Mouse (Mus musculus): Measurements from ENCODE around the gene Dand5. TPM values are rescaled to one million over a fixed set of nuclear protein-coding genes. Genes with fewer than 3 reads are reported as not detected.

Dand5 gene
- polyA plus RNA-seq, 1 experiment: 6.7 TPM

DNA sequence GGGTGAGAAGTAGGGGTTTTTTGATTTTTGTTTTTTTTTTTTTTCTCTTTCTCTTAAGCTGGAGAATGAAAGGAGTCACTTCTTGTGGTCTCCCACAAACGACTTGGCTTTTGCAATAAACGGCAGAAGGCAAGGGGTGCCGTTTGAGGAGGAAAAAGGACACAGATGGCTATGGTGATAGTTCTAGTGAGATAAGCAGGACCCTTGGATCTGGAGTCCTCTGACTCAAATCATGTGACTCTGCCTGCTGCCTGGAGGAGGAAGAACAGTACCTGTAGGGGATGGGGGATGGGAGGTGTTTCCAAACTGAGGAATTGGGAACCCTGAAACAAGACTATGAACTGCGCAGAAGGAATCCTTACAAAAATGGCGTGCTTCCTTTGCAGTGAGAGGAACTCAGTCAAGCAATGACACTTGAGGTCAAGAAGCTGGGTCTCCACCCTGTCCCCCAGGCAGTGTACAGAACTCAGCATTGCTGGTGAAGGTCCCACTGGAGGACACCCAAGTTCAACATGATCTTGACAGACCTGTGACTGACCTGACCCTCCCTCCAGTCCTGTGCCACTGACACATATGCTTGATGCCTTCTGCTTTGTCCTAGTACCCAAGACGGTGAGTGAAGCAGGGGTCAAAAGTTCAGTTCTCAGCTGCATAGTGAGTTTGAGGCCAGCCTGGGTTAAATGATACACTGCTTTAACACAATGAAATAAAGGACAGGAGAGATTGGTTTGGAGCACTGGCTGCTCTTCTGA, 25.2 kb upstream of the Dand5 start:
- H3ac ChIP-seq (ENCODE audit: control insufficient read depth, insufficient read length): peak overlapping the region; percentile 51
- peaks cover 24% of the 10 kb centered on the region for H3K36me3 ChIP-seq (ENCODE audit: control insufficient read depth, insufficient read depth)
- no peaks in the 10 kb centered on the region for H3K27me3 ChIP-seq (ENCODE audit: control insufficient read depth, insufficient read depth, insufficient read length)
- peak overlapping the region; percentile 99 for H3K4me2 ChIP-seq (ENCODE audit: low read depth)
- peaks cover 15% of the 10 kb centered on the region for H3K79me2 ChIP-seq (ENCODE audit: control insufficient read depth, insufficient read depth)
- TF ChIP-seq TCF3 (IDR thresholded peaks at IDR 0.05; ENCODE audit: insufficient read length, low read depth): no peak
- TF ChIP-seq CEBPB (IDR thresholded peaks at IDR 0.05; ENCODE audit: insufficient read depth, poor library complexity, severe bottlenecking): no peak
- TF ChIP-seq MYOG (IDR thresholded peaks at IDR 0.05; ENCODE audit: control insufficient read depth in 1 of 3, insufficient read depth in 1 of 3, insufficient read length in 2 of 3, low read depth in 2 of 3): no peak
- no peak for TF ChIP-seq E2F4 (IDR thresholded peaks at IDR 0.05; ENCODE audit: insufficient read depth)
- TF ChIP-seq TCF12 (IDR thresholded peaks at IDR 0.05; ENCODE audit: insufficient read depth, poor library complexity, severe bottlenecking): no peak
- TF ChIP-seq MAX (IDR thresholded peaks at IDR 0.05; ENCODE audit: low read depth): no peak
- TF ChIP-seq MYOD1 (IDR thresholded peaks at IDR 0.05; ENCODE audit: control insufficient read depth in 1 of 3, insufficient read length in 2 of 3, low read depth in 2 of 3): no peak
- TF ChIP-seq REST (IDR thresholded peaks at IDR 0.05; ENCODE audit: insufficient read depth, insufficient read length): no peak
- TF ChIP-seq USF1 (IDR thresholded peaks at IDR 0.05; ENCODE audit: low read depth): no peak
- no peak for TF ChIP-seq POLR2A (IDR thresholded peaks at IDR 0.05; ENCODE audit: insufficient read length, low read depth)
- TF ChIP-seq POLR2AphosphoS2 (IDR thresholded peaks at IDR 0.05; ENCODE audit: insufficient read length, low read depth): no peak
- TF ChIP-seq SRF (IDR thresholded peaks at IDR 0.05; ENCODE audit: control insufficient read depth, insufficient read length, low read depth): no peak
- peak overlapping the region; percentile 98 for H3K4me3 ChIP-seq

DNA sequence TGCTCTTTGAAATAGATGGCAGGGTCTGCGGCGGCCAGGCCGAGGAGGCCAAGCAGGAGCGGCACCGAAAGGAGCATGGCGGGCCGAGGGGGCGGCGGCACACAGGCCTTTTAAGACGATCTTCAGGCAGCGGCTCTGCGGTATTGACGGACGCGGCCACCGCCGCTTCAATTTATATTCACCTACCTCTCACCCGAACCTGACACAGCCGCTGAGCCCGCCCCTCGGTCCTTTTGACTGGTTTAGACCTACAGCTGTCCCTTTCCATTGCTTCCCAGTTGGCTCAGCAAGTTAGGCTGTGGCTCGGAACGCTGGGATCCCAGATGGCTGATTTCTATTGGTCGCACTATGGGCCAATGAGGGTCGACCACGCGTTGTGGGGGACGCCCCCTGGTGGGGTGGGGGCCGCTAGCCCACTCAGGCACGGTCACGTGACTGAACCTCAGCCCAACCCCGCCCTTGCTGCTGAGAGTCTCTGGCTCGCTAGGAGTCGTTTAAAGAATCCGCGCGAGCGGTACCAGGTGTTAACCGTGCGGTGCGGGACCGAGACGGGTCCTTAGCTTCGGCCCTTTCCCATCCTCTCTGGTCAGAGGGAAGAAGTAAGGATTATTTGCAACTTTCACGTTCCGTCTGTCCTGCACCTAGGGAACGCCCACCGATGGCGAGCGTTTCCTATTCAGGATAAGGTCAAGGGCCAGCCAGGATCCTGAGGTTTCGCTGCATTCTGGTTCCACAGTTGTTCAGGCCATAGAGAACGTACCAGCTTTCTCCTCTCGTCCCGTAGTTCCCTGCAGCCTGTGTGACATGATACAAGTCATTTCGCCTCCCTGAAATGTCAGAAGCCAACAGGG, 24.3 kb upstream of the Dand5 start, which contains the start of gene Calr:
Gene Calr, minus strand, starts transcription at position 213 of the 851 bp plus-strand sequence.
- peak within 1 kb of the TSS; percentile 98 for H3K4me3 ChIP-seq
- H3K36me3 ChIP-seq (ENCODE audit: control insufficient read depth, insufficient read depth): peaks cover 32% of the 10 kb centered on the region
- peak within 1 kb of the TSS; percentile 99 for H3K4me2 ChIP-seq (ENCODE audit: low read depth)
- no peaks in the 10 kb centered on the region for H3K27me3 ChIP-seq (ENCODE audit: control insufficient read depth, insufficient read depth, insufficient read length)
- peak within 1 kb of the TSS; percentile 51 for H3ac ChIP-seq (ENCODE audit: control insufficient read depth, insufficient read length)
- TF ChIP-seq POLR2A (IDR thresholded peaks at IDR 0.05; ENCODE audit: insufficient read length, low read depth) (peak; percentile 93), REST (IDR thresholded peaks at IDR 0.05; ENCODE audit: insufficient read depth, insufficient read length) (peak; percentile 46), MYOD1 (IDR thresholded peaks at IDR 0.05; ENCODE audit: control insufficient read depth in 1 of 3, insufficient read length in 2 of 3, low read depth in 2 of 3) (peak in 1 of 3 experiments; percentile 11), POLR2AphosphoS2 (IDR thresholded peaks at IDR 0.05; ENCODE audit: insufficient read length, low read depth) (peak; percentile 97), TCF3 (IDR thresholded peaks at IDR 0.05; ENCODE audit: insufficient read length, low read depth) (no peak), USF1 (IDR thresholded peaks at IDR 0.05; ENCODE audit: low read depth) (peak; percentile 96), MYOG (IDR thresholded peaks at IDR 0.05; ENCODE audit: control insufficient read depth in 1 of 3, insufficient read depth in 1 of 3, insufficient read length in 2 of 3, low read depth in 2 of 3) (peak in 1 of 3 experiments; percentile 1), CEBPB (IDR thresholded peaks at IDR 0.05; ENCODE audit: insufficient read depth, poor library complexity, severe bottlenecking) (no peak), TCF12 (IDR thresholded peaks at IDR 0.05; ENCODE audit: insufficient read depth, poor library complexity, severe bottlenecking) (no peak), MAX (IDR thresholded peaks at IDR 0.05; ENCODE audit: low read depth) (no peak), E2F4 (IDR thresholded peaks at IDR 0.05; ENCODE audit: insufficient read depth) (no peak), SRF (IDR thresholded peaks at IDR 0.05; ENCODE audit: control insufficient read depth, insufficient read length, low read depth) (peak; percentile 19)
- H3K79me2 ChIP-seq (ENCODE audit: control insufficient read depth, insufficient read depth): peaks cover 15% of the 10 kb centered on the region

DNA sequence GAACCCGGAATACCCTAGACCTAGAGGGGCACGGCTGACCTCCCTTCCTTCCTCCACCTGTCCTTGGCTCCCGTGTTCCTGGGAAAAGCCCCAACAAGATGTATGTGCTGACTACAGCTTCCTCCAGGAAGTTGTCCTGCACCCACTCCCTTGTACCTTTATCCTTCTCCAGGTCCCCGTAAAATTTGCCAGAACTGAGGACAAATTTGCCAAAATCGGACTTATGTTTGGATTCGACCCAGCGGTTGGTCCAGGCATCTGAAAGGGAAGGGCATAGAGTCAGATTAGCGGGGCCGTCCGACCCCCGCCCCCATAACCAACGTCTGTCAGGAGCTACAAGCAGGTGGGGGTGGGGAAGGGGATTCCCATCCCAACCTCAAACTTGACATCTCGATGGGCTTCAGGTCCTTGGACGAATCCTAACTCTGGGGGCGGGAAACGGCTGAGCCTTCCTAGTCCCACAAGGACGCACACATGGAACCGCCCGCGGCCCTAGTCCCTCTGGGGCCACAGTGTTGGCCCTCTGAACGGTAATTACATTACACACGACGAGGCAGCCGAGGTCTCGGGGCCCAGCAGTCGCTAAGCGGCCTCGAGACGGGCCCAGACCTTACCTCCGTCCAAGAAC, 23.6 kb upstream of the Dand5 start:
- H3K79me2 ChIP-seq (ENCODE audit: control insufficient read depth, insufficient read depth): peaks cover 15% of the 10 kb centered on the region

More for the DNA sequence above, 23.6 kb upstream of the Dand5 start:
- Histone ChIP-seq H3K4me3 (peak overlapping the region; percentile 98), H3K27me3 (ENCODE audit: control insufficient read depth, insufficient read depth, insufficient read length) (no peaks in the 10 kb centered on the region), H3ac (ENCODE audit: control insufficient read depth, insufficient read length) (peak overlapping the region; percentile 51), H3K4me2 (ENCODE audit: low read depth) (peak overlapping the region; percentile 81), H3K36me3 (ENCODE audit: control insufficient read depth, insufficient read depth) (peaks cover 40% of the 10 kb centered on the region)
- TF ChIP-seq REST (IDR thresholded peaks at IDR 0.05; ENCODE audit: insufficient read depth, insufficient read length) (no peak), TCF12 (IDR thresholded peaks at IDR 0.05; ENCODE audit: insufficient read depth, poor library complexity, severe bottlenecking) (no peak), MAX (IDR thresholded peaks at IDR 0.05; ENCODE audit: low read depth) (no peak), USF1 (IDR thresholded peaks at IDR 0.05; ENCODE audit: low read depth) (no peak), SRF (IDR thresholded peaks at IDR 0.05; ENCODE audit: control insufficient read depth, insufficient read length, low read depth) (no peak), TCF3 (IDR thresholded peaks at IDR 0.05; ENCODE audit: insufficient read length, low read depth) (no peak), CEBPB (IDR thresholded peaks at IDR 0.05; ENCODE audit: insufficient read depth, poor library complexity, severe bottlenecking) (no peak), POLR2AphosphoS2 (IDR thresholded peaks at IDR 0.05; ENCODE audit: insufficient read length, low read depth) (no peak), MYOG (IDR thresholded peaks at IDR 0.05; ENCODE audit: control insufficient read depth in 1 of 3, insufficient read depth in 1 of 3, insufficient read length in 2 of 3, low read depth in 2 of 3) (no peak), POLR2A (IDR thresholded peaks at IDR 0.05; ENCODE audit: insufficient read length, low read depth) (no peak), E2F4 (IDR thresholded peaks at IDR 0.05; ENCODE audit: insufficient read depth) (no peak), MYOD1 (IDR thresholded peaks at IDR 0.05; ENCODE audit: control insufficient read depth in 1 of 3, insufficient read length in 2 of 3, low read depth in 2 of 3) (no peak)
